Mouse (Mus musculus) liver, postnatal 0 days (tissue): Measurements from ENCODE around the gene Dnmt3b.
"Not testable (repeated sequence)": the region's sequence is repeated elsewhere in the genome, so short reads cannot be mapped to it uniquely, and the experiment has no call there.

Source experiments
- CTCF ChIP-seq: sonication (generic); IDR thresholded peaks from 2 replicates; pipeline ENCODE4 v1.5.1; 2016; ENCODE audit warnings: antibody characterized with exemption, low read depth
- EP300 ChIP-seq: IDR thresholded peaks from 2 replicates; pipeline ENCODE4 v1.6.1; 2016; ENCODE audit warnings: antibody characterized with exemption, low read depth, mild to moderate bottlenecking

GRCm38 (mm10) chr2:153675364-153675763 lies 26.1 kb downstream of the Dnmt3b start:
- not testable (repeated sequence) for TF ChIP-seq CTCF, EP300
